Mouse (Mus musculus) stomach, postnatal 0 days (tissue): ENCODE measurements around the gene Morf4l1. TPM values are rescaled to one million over a fixed set of nuclear protein-coding genes. Genes with fewer than 3 reads are reported as not detected.

Source experiments
- ATAC-seq: fragments of 200-750 bp; cut with Nextera tagmentation; 2 replicates; pipeline ENCODE4 v1.8.0; 2017; ENCODE audit not compliant: low FRiP score, low TSS enrichment
- DNase-seq: peaks from one replicate; pipeline ENCODE4 v3.0.0-alpha.2; 2016; ENCODE audit warnings: low spot score
- H3K27ac ChIP-seq: fragments of 300-500 bp; sonication (generic); replicated peaks from 2 replicates; pipeline ENCODE4 v1.5.1; 2014; ENCODE audit warnings: mild to moderate bottlenecking, control low read depth
- H3K27me3 ChIP-seq: fragments of 300-500 bp; sonication (generic); 2 replicates; pipeline ENCODE4 v1.6.1; 2014; ENCODE audit warnings: low read length; ENCODE audit not compliant: control insufficient read depth, insufficient read depth
- H3K36me3 ChIP-seq: fragments of 300-500 bp; sonication (generic); 2 replicates; pipeline ENCODE4 v1.6.1; 2014; ENCODE audit warnings: low read length, mixed read lengths; ENCODE audit not compliant: control insufficient read depth, insufficient read depth
- H3K4me1 ChIP-seq: fragments of 300-500 bp; sonication (generic); replicated peaks from 2 replicates; pipeline ENCODE4 v1.6.1; 2014; ENCODE audit warnings: antibody characterized with exemption; ENCODE audit not compliant: control insufficient read depth, insufficient read depth
- H3K4me2 ChIP-seq: fragments of 300-500 bp; sonication (generic); replicated peaks from 2 replicates; pipeline ENCODE4 v1.6.1; 2014; ENCODE audit warnings: low read depth, mild to moderate bottlenecking, control low read depth, moderate library complexity
- H3K4me3 ChIP-seq: fragments of 300-500 bp; sonication (generic); 2 replicates; pipeline ENCODE4 v1.5.1; 2014; ENCODE audit warnings: low read depth, low read length, control low read depth
- H3K9ac ChIP-seq: fragments of 300-500 bp; sonication (generic); 2 replicates; pipeline ENCODE4 v1.6.1; 2014; ENCODE audit warnings: mild to moderate bottlenecking, low read length, control low read depth, mixed read lengths
- H3K9me3 ChIP-seq: fragments of 300-500 bp; sonication (generic); 2 replicates; pipeline ENCODE4 v1.6.1; 2016; ENCODE audit warnings: low read length; ENCODE audit not compliant: control insufficient read depth
- CTCF ChIP-seq: IDR thresholded peaks from 2 replicates; pipeline ENCODE4 v1.5.1; 2016; ENCODE audit warnings: antibody characterized with exemption, low read depth, mild to moderate bottlenecking, moderate library complexity
- EP300 ChIP-seq: optimal IDR thresholded peaks from 2 replicates; pipeline ENCODE3; 2016; ENCODE audit warnings: antibody characterized with exemption
- WGBS: fragments of 180-500 bp; shearing (Covaris S2); extraction: QIAGEN DNeasy Blood & Tissue Kit; methylation state at CpG from one replicate; pipeline ENCODE4 v1.1.7; 2014; 5-methylcytosine and 5-hydroxymethylcytosine counted together
- polyA plus RNA-seq: library from polyadenylated mRNA; unstranded; fragments of >200 nt; fragmentation: Nextera tagmentation; extraction: Ambion mirVana; gene quantifications from 2 replicates; pipeline ENCODE4 v1.2.1, GENCODE M21; 2015

Morf4l1 gene
- polyA plus RNA-seq, 1 experiment from 2014 or later = 225 TPM

- no peak overlapping the region for H3K27ac ChIP-seq
- H3K36me3 ChIP-seq = 0 out of 2 replicates have a peak, but pooled peaks cover 5% of the 10 kb centered on the region
- no peak for ATAC-seq
- DNase-seq = no peak
- H3K4me3 ChIP-seq = no peak overlapping the region
- no peaks in the 10 kb centered on the region for H3K9me3 ChIP-seq
- H3K4me2 ChIP-seq = no peak overlapping the region
- TF ChIP-seq CTCF = no peak
- TF ChIP-seq EP300 = no peak
- 0 out of 2 replicates have a peak, but pooled peaks cover 3% of the 10 kb centered on the region for H3K4me1 ChIP-seq
- no peaks in the 10 kb centered on the region for H3K27me3 ChIP-seq
- no peak overlapping the region for H3K9ac ChIP-seq
Measured at GRCm38 (mm10) chr9:90108272-90108671, 6.3 kb downstream of the Morf4l1 start.

DNA sequence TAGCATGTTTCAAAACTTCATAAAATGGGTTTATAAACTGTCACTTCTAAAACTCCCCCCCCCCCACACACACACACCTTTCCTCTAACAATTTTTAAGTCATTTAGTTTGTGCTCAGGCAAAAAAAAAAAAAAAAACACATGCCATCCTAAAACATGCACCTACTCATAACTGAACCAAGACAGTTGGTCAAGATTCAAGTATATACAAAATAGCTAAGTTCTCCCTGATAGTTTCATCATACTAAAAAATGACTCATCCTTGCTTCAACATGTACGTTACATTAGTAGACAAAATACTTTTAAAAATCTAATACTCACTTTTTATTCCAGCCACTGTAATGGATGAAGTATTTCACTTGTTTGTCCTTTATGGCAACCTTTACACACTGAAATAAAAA is 7.7 kb downstream of the Morf4l1 start:
- H3K4me1 ChIP-seq = 0 out of 2 replicates have a peak, but pooled peaks cover 3% of the 10 kb centered on the region
- no peak overlapping the region for H3K4me3 ChIP-seq
- H3K36me3 ChIP-seq = 0 out of 2 replicates have a peak, but pooled peaks cover 5% of the 10 kb centered on the region
- 45% methylated on average over 1 of the region's 1 CpGs for WGBS
- ATAC-seq (no peak), DNase-seq (no peak)
- H3K27me3 ChIP-seq = no peaks in the 10 kb centered on the region
- no peaks in the 10 kb centered on the region for H3K9me3 ChIP-seq
- H3K27ac ChIP-seq = no peak overlapping the region
- no peak for TF ChIP-seq CTCF
- TF ChIP-seq EP300 = no peak
- H3K4me2 ChIP-seq = no peak overlapping the region
- H3K9ac ChIP-seq = no peak overlapping the region

DNA sequence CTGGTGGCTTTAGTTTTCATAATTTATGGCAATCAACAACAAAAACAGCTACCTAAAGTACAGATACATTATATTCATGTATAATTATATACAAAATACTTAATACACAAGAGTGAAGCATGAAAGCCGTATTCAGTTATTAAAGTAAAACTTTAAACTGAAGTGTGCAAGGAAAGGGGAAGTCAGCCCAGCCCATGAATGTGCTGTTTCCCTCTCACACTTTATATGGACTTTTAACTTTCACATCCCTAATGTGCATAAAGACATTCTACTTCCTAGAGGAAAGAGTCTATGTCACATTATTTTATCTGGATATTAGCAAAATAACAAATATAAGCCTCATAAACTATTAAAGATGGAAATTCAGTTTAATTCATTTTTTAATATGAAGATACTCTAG is 9.1 kb downstream of the Morf4l1 start:
- H3K9ac ChIP-seq = no peak overlapping the region
- no peaks in the 10 kb centered on the region for H3K4me1 ChIP-seq
- peaks cover 15% of the 10 kb centered on the region for H3K36me3 ChIP-seq
- H3K9me3 ChIP-seq = no peaks in the 10 kb centered on the region
- no peaks in the 10 kb centered on the region for H3K27me3 ChIP-seq
- no peak overlapping the region for H3K27ac ChIP-seq
- TF ChIP-seq CTCF (no peak), EP300 (no peak)
- ATAC-seq (no peak), DNase-seq (no peak)
- no peak overlapping the region for H3K4me2 ChIP-seq
- 91% methylated on average over 1 of the region's 1 CpGs for WGBS
- no peak overlapping the region for H3K4me3 ChIP-seq

GRCm38 (mm10) chr9:90100760-90101159 is 13.8 kb downstream of the Morf4l1 start:
- peaks cover 20% of the 10 kb centered on the region for H3K36me3 ChIP-seq
- no peaks in the 10 kb centered on the region for H3K4me1 ChIP-seq
- H3K9ac ChIP-seq = no peak overlapping the region
- no peak overlapping the region for H3K27ac ChIP-seq
- 69% methylated on average over 2 of the region's 2 CpGs for WGBS
- no peaks in the 10 kb centered on the region for H3K9me3 ChIP-seq
- TF ChIP-seq CTCF (peak; percentile 71), EP300 (no peak)
- no peaks in the 10 kb centered on the region for H3K27me3 ChIP-seq
- H3K4me3 ChIP-seq = no peak overlapping the region
- ATAC-seq (no peak), DNase-seq (no peak)
- no peak overlapping the region for H3K4me2 ChIP-seq

GRCm38 (mm10) chr9:90098934-90099333 is 15.6 kb downstream of the Morf4l1 start:
- Histone ChIP-seq H3K9me3 (no peaks in the 10 kb centered on the region), H3K9ac (no peak overlapping the region), H3K4me1 (no peaks in the 10 kb centered on the region), H3K27me3 (no peaks in the 10 kb centered on the region), H3K27ac (no peak overlapping the region), H3K4me2 (no peak overlapping the region), H3K36me3 (peaks cover 28% of the 10 kb centered on the region), H3K4me3 (no peak overlapping the region)
- TF ChIP-seq CTCF (peak; percentile 45), EP300 (no peak)
- 80% methylated on average over 5 of the region's 5 CpGs for WGBS
- DNase-seq (no peak), ATAC-seq (no peak)

DNA sequence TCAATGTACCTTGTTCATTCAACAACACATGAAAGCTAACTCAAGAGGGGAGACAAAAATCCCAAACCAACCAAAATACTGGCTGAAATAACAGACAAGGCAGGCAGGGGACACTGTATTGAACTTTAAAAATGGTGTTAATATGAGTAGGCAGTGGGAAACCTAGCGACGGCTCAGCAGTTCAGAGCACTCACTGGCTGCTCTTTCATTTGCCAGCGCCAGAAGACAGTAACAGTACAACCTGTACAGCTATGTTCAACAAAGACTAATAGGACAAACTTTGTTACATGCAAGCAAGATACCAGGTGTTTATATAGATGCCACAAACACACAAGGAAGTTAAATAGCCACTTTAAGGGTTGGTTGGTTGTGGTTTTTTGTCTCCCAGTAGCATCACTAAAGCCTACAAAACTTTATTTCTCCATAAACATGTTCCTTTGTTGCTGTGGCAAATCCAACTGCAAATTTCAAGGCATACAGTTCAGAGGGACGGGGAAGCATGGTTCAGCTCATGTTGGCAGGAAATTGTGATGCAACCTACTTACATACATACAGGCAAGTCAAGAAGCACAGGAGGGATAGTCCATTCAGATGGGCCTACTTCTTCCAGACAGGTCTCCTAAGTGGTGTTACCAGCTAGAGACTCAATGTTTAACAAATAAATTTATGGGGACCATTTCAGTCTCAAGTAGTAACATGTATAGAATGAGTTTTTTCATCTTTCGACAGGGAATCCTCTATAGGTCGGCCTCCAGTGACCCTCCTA is 25.1 kb downstream of the Morf4l1 start:
- H3K36me3 ChIP-seq = peaks cover 22% of the 10 kb centered on the region
- WGBS = 92% methylated on average over 6 of the region's 6 CpGs
- no peak for DNase-seq

More for the DNA sequence above, 25.1 kb downstream of the Morf4l1 start:
- H3K27me3 ChIP-seq = no peaks in the 10 kb centered on the region
- TF ChIP-seq EP300 (no peak), CTCF (no peak)
- no peaks in the 10 kb centered on the region for H3K4me1 ChIP-seq
- H3K9me3 ChIP-seq = no peaks in the 10 kb centered on the region
- no peak overlapping the region for H3K4me2 ChIP-seq
- no peak overlapping the region for H3K9ac ChIP-seq
- H3K4me3 ChIP-seq = no peak overlapping the region
- no peak for ATAC-seq
- no peak overlapping the region for H3K27ac ChIP-seq
